Mouse (Mus musculus): ENCODE data around the gene Icam5.
"Not testable (repeated sequence)": the region's sequence is repeated elsewhere in the genome, so short reads cannot be mapped to it uniquely, and the experiment has no call there.

Gene Icam5

GRCm38 (mm10) chr9:21031896-21032351, at the start of gene Icam5:
Gene Icam5 (plus strand): TSS chr9:21032073.
- no peak for DNase-seq (ENCODE audit: low spot score)

GRCm38 (mm10) chr9:20982171-20982570, 49.7 kb upstream of the Icam5 start:
- DNase-seq (ENCODE audit: low spot score), result no peak

- DNase-seq (ENCODE audit: low spot score), result no peak
Observed at GRCm38 (mm10) chr9:20983169-20983568, 48.7 kb upstream of the Icam5 start.

GRCm38 (mm10) chr9:20986952-20987686, 44.8 kb upstream of the Icam5 start:
- DNase-seq (ENCODE audit: low spot score), result no peak

GRCm38 (mm10) chr9:20987953-20988352, 43.9 kb upstream of the Icam5 start:
- DNase-seq (ENCODE audit: low spot score), result no peak

GRCm38 (mm10) chr9:20990861-20991260, 41.0 kb upstream of the Icam5 start:
- DNase-seq (ENCODE audit: low spot score), result no peak

DNA sequence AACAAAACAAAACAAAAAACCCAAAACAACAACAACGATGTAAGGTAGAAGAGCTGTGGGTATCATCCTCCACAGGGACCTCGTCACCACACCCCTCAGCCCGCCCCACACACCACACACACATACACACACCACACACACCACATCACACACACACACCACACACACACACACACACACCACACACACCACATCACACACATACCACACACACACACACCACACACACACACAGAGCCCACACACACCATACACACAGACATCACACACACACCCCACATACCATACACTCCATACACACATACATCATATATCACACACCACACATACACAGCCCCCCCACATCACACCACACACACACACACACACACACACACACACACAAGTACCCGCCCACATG, 40.3 kb upstream of the Icam5 start:
- DNase-seq (ENCODE audit: low spot score), result no peak

- no peak for DNase-seq (ENCODE audit: low spot score)
Observed at GRCm38 (mm10) chr9:20993165-20993898, 38.5 kb upstream of the Icam5 start.

DNA sequence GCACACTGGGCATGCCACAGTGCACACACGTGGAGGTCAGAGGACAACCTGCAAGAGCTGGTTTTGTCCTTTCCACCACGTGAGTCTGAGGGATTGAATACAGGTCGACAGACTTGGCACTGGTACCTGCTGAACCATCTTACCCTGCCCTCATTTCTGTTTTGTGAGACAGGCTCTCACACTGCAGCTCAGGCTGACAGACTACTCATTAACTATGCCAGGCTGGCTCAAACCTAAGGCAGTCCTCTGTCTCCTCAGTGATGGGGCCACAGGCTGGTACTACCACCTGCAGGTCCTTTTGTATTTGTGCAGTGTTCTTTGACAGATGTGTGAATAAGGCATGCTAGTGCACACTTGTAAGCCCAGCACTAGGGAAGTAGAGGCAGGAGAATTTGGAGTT, 36.8 kb upstream of the Icam5 start:
- no peak for DNase-seq (ENCODE audit: low spot score)

DNA sequence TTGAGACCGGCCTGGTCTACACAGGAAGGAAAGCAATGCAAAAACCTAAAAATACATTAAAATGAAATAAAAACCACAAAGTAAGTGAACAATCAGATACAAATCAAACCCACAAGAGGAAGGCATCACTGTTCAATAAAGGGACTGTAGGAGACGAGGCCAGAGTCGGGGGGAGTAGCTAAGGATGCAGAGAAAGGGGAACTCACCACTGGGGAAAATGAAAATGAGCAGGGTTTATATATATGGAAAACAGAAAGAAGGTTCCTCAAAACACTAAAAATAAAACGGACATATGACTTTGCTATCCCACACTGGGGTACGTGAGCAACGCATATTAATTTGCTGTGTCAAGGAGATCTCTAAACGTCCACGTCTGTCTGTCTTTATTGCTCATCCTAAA, 34.8 kb upstream of the Icam5 start:
- no peak for DNase-seq (ENCODE audit: low spot score)

- DNase-seq (ENCODE audit: low spot score), result not testable (repeated sequence)
Observed at GRCm38 (mm10) chr9:20998337-20998736, 33.5 kb upstream of the Icam5 start.

DNA sequence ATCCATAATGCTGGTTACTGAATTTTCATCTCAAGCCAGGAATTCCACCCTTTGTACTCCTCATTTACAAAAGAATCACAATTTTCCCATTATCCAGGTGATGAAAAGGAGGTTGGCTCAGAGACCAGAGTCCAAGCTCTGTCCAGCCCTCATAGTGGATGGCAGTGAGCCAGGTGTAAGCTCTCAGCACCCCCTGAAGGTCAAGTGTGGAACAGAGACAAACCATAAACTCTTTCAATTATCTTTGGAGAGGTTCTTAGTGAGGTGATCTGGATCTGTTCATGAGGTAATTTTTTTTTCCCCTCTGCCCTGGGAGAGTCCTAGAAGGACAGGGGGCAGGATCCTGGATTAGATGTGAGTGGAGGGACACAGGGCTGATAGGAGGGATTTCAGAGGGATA, 31.1 kb upstream of the Icam5 start:
- DNase-seq (ENCODE audit: low spot score), result no peak

DNA sequence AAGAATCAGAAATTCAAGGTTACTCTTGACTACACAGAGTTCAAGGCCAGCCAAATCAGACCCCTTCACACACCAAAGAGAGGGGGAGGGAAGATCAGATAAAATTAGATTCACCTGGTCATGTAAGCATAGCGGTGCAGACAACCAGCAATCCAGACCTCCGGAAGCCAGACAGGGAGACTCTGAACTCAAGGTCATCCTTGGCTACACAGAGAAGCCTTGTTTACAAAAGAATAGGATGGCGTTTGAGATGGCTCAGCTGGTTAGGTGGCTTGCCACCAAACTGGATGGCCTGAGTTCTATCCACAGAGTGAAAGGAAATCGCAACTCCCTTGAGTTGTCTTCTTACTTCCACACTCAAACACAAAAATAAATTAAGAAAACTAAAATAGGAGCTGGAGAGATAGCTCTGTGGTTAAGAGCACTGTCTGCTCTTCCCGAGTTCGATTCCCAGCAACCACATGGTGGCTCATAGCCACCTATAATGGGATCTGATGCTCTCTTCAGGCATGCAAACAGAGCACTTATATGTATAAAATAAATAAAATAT, 30.1 kb upstream of the Icam5 start:
- DNase-seq (ENCODE audit: low spot score), result no peak

DNA sequence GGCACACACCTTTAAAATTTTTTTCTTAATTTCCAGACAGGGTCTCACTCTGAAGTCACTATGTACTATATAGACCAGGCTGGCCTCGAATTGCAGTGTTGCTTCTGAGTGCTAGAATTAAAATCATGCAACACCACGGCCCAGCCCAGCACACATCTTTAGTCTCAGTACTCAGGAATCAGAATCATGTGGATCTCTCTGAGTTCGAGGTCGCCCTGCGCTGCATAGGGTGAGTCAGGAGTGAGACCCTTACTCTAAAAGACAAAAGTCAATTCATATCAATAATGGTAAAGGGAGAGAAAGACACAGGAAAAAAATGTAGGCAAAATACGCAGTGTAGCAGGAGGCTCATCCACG, 29.6 kb upstream of the Icam5 start:
- DNase-seq (ENCODE audit: low spot score), result no peak

DNA sequence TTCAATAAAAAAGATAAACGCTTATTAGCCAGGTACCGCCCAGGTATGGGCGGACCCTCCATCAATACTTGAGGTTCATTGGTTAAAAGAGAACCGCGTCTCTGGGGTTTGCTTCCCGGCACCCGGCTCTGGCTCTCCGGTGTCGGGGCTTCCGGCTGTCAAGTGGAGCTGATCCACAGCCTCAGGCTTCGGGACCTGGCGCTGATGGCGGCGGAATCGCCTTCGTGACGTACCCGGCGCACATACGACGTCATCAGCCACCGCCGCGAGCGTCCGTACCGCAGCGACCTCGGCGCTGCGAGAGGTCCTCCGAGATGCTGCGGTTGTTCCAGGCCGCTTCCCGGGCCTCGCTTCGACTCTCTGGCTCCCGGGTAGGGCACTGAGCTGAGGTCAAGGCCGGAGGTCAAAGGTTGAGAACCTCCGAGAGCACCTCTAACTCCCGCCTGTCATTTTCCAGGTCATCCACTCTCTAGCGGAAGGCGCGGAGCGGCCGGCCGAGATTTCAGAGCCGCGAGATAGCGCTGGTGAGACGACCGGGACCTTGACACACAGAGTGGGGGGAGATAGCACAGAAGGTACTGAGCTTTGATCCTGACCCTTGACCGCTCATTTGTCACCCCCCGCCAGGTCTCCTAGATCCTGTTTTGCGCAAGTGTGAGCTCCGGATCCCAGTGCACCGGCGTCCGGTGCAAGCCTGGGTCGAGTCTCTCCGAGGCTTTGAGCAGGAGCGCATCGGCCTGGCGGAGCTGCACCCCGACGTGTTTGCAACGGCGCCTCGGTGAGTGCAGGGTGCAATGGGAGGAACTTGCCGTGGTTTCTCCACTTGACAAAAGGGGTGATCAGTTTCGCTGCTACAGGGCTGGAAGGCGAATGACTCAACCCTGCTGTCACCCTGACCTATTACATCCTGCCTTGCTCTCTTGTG, 29.0 kb upstream of the Icam5 start, which contains the start of gene Mrpl4:
Gene Mrpl4 (plus strand): TSS at position 112 of the 925 bp plus-strand sequence.
- peak; percentile 78 for DNase-seq (ENCODE audit: low spot score)

GRCm38 (mm10) chr9:21007313-21007952, 24.4 kb upstream of the Icam5 start:
- no peak for DNase-seq (ENCODE audit: low spot score)

DNA sequence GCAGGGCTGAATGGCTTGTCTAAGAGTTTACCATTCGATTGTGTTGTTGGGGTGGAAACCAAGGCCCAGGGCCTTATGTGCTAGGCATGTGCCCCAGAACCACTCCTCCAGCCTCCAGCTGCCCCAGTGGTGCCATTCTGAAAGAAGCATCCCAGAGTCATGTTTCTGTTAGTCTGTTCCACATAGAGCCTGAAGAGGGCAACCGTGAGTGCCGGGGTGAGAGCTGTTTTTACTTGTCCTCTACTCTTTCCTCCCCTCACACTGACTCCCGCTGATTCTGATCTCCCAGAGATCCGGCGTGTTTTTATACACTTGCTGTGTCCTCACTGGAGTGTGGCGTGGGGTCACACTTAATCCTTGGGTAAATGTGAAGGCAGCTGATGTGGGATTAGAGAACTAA, 23.9 kb upstream of the Icam5 start:
- no peak for DNase-seq (ENCODE audit: low spot score)

GRCm38 (mm10) chr9:21010362-21010761, 21.5 kb upstream of the Icam5 start:
- DNase-seq (ENCODE audit: low spot score), result no peak

DNA sequence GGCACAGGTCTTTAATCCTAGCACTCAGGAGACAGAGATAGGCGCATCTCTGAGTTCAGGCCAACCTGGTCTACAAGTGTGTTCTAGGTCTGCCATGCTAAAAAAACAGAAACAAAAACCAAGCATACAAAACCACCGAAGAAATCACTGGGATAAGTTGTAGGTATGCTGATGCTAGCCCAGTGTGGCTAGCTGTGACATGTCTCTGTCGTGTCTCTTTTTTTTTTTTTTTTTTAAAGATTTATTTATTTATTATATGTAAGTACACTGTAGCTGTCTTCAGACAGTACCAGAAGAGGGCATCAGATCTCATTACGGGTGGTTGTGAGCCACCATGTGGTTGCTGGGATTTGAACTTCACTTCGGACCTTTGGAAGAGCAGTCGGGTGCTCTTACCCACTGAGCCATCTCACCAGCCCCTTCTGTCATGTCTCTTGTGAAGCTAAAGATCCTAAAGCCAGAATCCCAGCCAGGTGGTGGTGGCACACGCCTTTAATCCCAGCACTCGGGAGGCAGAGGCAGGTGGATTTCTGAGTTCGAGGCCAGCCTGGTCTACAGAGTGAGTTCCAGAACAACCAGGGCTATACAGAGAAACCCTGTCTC, 20.8 kb upstream of the Icam5 start:
- DNase-seq (ENCODE audit: low spot score), result not testable (repeated sequence)

- DNase-seq (ENCODE audit: low spot score), result no peak
Observed at GRCm38 (mm10) chr9:21011846-21012312, 20.0 kb upstream of the Icam5 start.

- DNase-seq (ENCODE audit: low spot score), result no peak
Observed at GRCm38 (mm10) chr9:21012368-21012767, 19.5 kb upstream of the Icam5 start.
